Mouse (Mus musculus) MEL (cell line): ENCODE measurements around the gene Pcnx.

ENCODE experiments used
- BHLHE40 ChIP-seq: IDR thresholded peaks from 2 replicates; pipeline ENCODE4 v1.6.1; 2012; ENCODE audit warnings: low read depth, mild to moderate bottlenecking, inconsistent platforms, low read length, improper control_type of control experiment, borderline replicate concordance
- CHD1 ChIP-seq: IDR thresholded peaks from 2 replicates; pipeline ENCODE4 v1.6.1; 2012; ENCODE audit warnings: low read depth, mild to moderate bottlenecking, inconsistent platforms, low read length, improper control_type of control experiment
- CTCF ChIP-seq, 3 experiments: IDR thresholded peaks in 2 of 3; conservative IDR thresholded peaks in 1 of 3; 2 replicates each; pipeline ENCODE4 v1.5.1; 2011 to 2012; ENCODE audit warnings: low read length in 3 of 3, low read depth in 2 of 3, mild to moderate bottlenecking in 2 of 3, improper control_type of control experiment in 1 of 3, inconsistent platforms in 1 of 3, mixed read lengths in 1 of 3, moderate library complexity in 1 of 3; ENCODE audit not compliant: control insufficient read depth in 1 of 3, insufficient read depth in 1 of 3, poor library complexity in 1 of 3, severe bottlenecking in 1 of 3
- GATA1 ChIP-seq: IDR thresholded peaks from 2 replicates; pipeline ENCODE4 v1.6.1; 2011; ENCODE audit warnings: low read depth, low read length, improper control_type of control experiment
- HCFC1 ChIP-seq: IDR thresholded peaks from 2 replicates; pipeline ENCODE4 v1.6.1; 2012; ENCODE audit warnings: low read depth, mild to moderate bottlenecking, inconsistent platforms, low read length, improper control_type of control experiment, moderate library complexity
- MEF2A ChIP-seq: IDR thresholded peaks from 2 replicates; pipeline ENCODE4 v1.6.1; 2014; ENCODE audit warnings: low read depth, mild to moderate bottlenecking, inconsistent platforms, low read length, improper control_type of control experiment; ENCODE audit not compliant: poor library complexity, insufficient replicate concordance, severe bottlenecking; ENCODE audit errors: extremely low read depth
- MXI1 ChIP-seq: IDR thresholded peaks from 2 replicates; pipeline ENCODE4 v1.6.1; 2011; ENCODE audit warnings: mild to moderate bottlenecking, low read depth, low read length, improper control_type of control experiment
- MYB ChIP-seq: IDR thresholded peaks from 2 replicates; pipeline ENCODE4 v1.6.1; 2011; ENCODE audit warnings: mild to moderate bottlenecking, low read depth, low read length, improper control_type of control experiment
- RCOR1 ChIP-seq: IDR thresholded peaks from 2 replicates; pipeline ENCODE4 v1.6.1; 2012; ENCODE audit warnings: low read depth, mild to moderate bottlenecking, inconsistent platforms, low read length, improper control_type of control experiment
- USF1 ChIP-seq: IDR thresholded peaks from 2 replicates; pipeline ENCODE4 v1.6.1; 2014; ENCODE audit warnings: low read depth, mild to moderate bottlenecking, inconsistent platforms, low read length, improper control_type of control experiment, moderate library complexity
- USF2 ChIP-seq, 2 experiments: IDR thresholded peaks; 2 replicates each; pipeline ENCODE4 v1.6.1; 2011 to 2012; ENCODE audit warnings: improper control_type of control experiment in 2 of 2, low read length in 2 of 2, borderline replicate concordance in 1 of 2, inconsistent platforms in 1 of 2, low read depth in 1 of 2, mild to moderate bottlenecking in 1 of 2; ENCODE audit not compliant: insufficient read depth in 1 of 2
- ZC3H11A ChIP-seq: IDR thresholded peaks from 2 replicates; pipeline ENCODE4 v1.6.1; 2012; ENCODE audit warnings: low read depth, mild to moderate bottlenecking, inconsistent platforms, low read length, improper control_type of control experiment
- ZNF384 ChIP-seq: IDR thresholded peaks from 2 replicates; pipeline ENCODE4 v1.6.1; 2012; ENCODE audit warnings: low read depth, mild to moderate bottlenecking, inconsistent platforms, low read length, improper control_type of control experiment

DNA sequence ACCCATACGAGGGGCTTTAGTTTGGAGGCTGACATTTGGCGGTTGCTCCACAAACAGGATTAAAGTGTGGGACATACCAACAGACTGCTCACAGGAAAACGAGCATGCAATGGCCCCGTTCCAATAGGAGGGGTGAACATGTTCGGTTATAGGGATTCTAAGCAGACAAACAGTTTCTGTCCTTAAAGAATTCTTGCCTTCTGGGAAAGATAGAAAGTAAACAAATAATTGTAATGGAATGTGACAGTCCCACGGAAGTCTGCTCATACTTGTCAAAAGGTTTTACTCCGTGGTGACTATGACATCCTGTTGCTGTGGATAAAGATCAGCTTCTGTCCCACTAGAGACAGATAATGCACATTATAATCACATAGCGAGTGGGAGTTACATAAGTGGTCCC, 10.2 kb upstream of the Pcnx start:
- TF ChIP-seq GATA1 = no peak
- TF ChIP-seq MYB = no peak
- no peak for TF ChIP-seq CHD1
- TF ChIP-seq HCFC1 = no peak
- TF ChIP-seq ZNF384 = no peak
- TF ChIP-seq BHLHE40 = no peak
- no peak for TF ChIP-seq CTCF (IDR thresholded peaks at IDR 0.05 in 2 of 3, conservative IDR thresholded peaks at IDR 0.05 in 1 of 3; ENCODE audit: control insufficient read depth in 1 of 3, insufficient read depth in 1 of 3, low read depth in 2 of 3, low read length in 3 of 3, poor library complexity in 1 of 3, severe bottlenecking in 1 of 3)
- no peak for TF ChIP-seq USF2 (IDR thresholded peaks at IDR 0.05; ENCODE audit: borderline replicate concordance in 1 of 2, insufficient read depth in 1 of 2, low read depth in 1 of 2, low read length in 2 of 2)
- no peak for TF ChIP-seq MEF2A
- TF ChIP-seq RCOR1 = no peak
- TF ChIP-seq MXI1 = no peak
- no peak for TF ChIP-seq ZC3H11A
- TF ChIP-seq USF1 = no peak
